Mouse (Mus musculus) forebrain, embryonic 13.5 days (tissue): Measurements from ENCODE around the gene Ppp2r1b. TPM values are rescaled to one million over a fixed set of nuclear protein-coding genes. Genes with fewer than 3 reads are reported as not detected.
"Not testable (repeated sequence)": the region's sequence is repeated elsewhere in the genome, so short reads cannot be mapped to it uniquely, and the experiment has no call there.

ENCODE experiments used
- ATAC-seq: fragments of 200-750 bp; cut with Nextera tagmentation; 2 replicates; pipeline ENCODE4 v1.8.0; 2017
- H3K27ac ChIP-seq: fragments of 300-500 bp; sonication (generic); 2 replicates; pipeline ENCODE4 v1.5.1; 2015; ENCODE audit warnings: inconsistent platforms, mild to moderate bottlenecking, moderate library complexity
- H3K27me3 ChIP-seq: fragments of 300-500 bp; sonication (generic); 2 replicates; pipeline ENCODE4 v1.6.1; 2015; ENCODE audit warnings: mild to moderate bottlenecking, inconsistent platforms
- H3K36me3 ChIP-seq: fragments of 300-500 bp; sonication (generic); 2 replicates; pipeline ENCODE4 v1.6.1; 2015; ENCODE audit warnings: mild to moderate bottlenecking, inconsistent platforms; ENCODE audit not compliant: poor library complexity, severe bottlenecking
- H3K4me1 ChIP-seq: fragments of 300-500 bp; sonication (generic); 2 replicates; pipeline ENCODE4 v1.6.1; 2015; ENCODE audit warnings: inconsistent platforms
- H3K4me2 ChIP-seq: fragments of 300-500 bp; sonication (generic); 2 replicates; pipeline ENCODE4 v1.6.1; 2015; ENCODE audit warnings: inconsistent platforms, mild to moderate bottlenecking, moderate library complexity
- H3K4me3 ChIP-seq: fragments of 300-500 bp; sonication (generic); 2 replicates; pipeline ENCODE4 v1.5.1; 2015; ENCODE audit warnings: mild to moderate bottlenecking, inconsistent platforms
- H3K9ac ChIP-seq: fragments of 300-500 bp; sonication (generic); 2 replicates; pipeline ENCODE4 v1.6.1; 2015; ENCODE audit warnings: mild to moderate bottlenecking, inconsistent platforms
- H3K9me3 ChIP-seq: fragments of 300-500 bp; sonication (generic); replicated peaks from 2 replicates; pipeline ENCODE4 v1.6.1; 2016; ENCODE audit warnings: inconsistent platforms
- WGBS: fragments of 180-500 bp; shearing (Covaris S2); methylation state at CpG from one replicate; pipeline ENCODE4 v1.1.7; 2015; 5-methylcytosine and 5-hydroxymethylcytosine counted together
- polyA plus RNA-seq: library from polyadenylated mRNA; unstranded; fragments of >200 nt; fragmentation: Nextera tagmentation; extraction: Ambion mirVana; gene quantifications from 2 replicates; pipeline ENCODE4 v1.2.1, GENCODE M21; 2015

The Ppp2r1b gene
- polyA plus RNA-seq, 1 experiment from 2014 or later: 89.7 TPM

DNA sequence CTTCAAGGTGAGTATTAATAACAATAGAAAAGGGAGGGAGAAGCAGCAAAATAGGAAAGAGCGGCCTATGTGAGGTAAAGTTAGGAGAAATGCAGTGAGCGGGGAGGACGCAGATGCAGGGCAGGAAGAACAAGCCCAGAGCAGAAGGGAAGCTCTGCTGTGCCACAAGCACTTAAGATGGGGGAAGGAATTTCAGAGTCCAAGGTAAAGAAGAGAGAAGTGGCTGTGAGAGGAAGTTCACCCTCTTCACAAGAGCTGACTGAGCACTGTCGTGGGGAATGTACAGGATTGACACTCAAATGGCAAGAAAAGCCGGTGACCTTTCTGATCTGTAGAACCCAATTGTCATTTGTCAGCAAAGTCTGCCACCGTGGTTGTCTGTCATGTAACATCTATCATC is 27.1 kb upstream of the Ppp2r1b start:
- Histone ChIP-seq H3K9me3 (0 out of 2 replicates have a peak, but pooled peaks cover 3% of the 10 kb centered on the region), H3K36me3 (peaks cover 62% of the 10 kb centered on the region), H3K27me3 (no peaks in the 10 kb centered on the region), H3K4me3 (no peak overlapping the region), H3K4me2 (no peak overlapping the region), H3K9ac (no peak overlapping the region), H3K4me1 (no peaks in the 10 kb centered on the region), H3K27ac (no peak overlapping the region)
- ATAC-seq: no peak
- 96% methylated on average over 6 of the region's 6 CpGs for WGBS

DNA sequence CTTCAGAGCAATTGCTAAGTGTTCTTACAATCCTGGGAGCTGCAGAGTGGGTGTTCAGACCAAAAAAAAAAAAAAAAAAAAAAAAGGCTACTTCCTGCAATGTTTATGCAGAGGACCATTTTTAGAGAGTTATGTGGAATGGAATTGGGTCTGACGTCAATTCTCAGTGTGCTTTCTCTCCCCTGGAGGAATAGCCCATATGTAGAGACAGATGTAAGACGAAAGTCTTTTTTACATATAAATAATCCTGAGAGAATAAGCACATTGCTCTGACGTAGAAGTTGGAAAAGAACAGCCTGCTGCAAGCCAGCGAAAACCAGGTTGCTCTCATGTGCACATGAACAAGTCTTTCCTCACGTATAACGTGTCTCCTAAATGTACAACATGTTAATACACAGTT is 25.4 kb upstream of the Ppp2r1b start:
- H3K4me3 ChIP-seq: no peak overlapping the region
- H3K4me2 ChIP-seq: no peak overlapping the region
- peaks cover 52% of the 10 kb centered on the region for H3K36me3 ChIP-seq
- ATAC-seq: no peak
- H3K27ac ChIP-seq: no peak overlapping the region
- no peaks in the 10 kb centered on the region for H3K4me1 ChIP-seq
- no peaks in the 10 kb centered on the region for H3K27me3 ChIP-seq
- H3K9me3 ChIP-seq: no peaks in the 10 kb centered on the region
- H3K9ac ChIP-seq: no peak overlapping the region
- WGBS: 91% methylated on average over 6 of the region's 6 CpGs

DNA sequence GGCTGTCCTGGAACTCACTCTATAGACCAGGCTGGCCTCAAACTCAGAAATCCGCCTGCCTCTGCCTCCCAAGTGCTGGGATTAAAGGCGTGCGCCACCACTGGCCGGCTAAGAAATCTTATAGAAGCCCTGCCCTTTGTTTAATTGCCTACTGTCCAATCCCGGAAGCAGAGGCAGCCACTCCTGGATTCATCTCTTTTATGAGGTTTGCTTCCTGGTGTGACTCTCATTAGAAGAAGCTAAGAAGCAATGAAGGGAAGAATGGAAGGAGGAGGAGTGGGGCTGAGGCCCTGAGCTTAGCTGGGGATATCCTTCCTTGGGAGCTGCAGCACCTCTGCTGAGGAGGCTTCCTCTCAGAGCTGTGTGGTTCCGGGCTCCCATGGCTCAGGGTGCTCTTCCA is 23.4 kb upstream of the Ppp2r1b start:
- H3K27me3 ChIP-seq: no peaks in the 10 kb centered on the region
- H3K36me3 ChIP-seq: peaks cover 40% of the 10 kb centered on the region
- no peak for ATAC-seq
- H3K27ac ChIP-seq: no peak overlapping the region
- H3K4me1 ChIP-seq: no peaks in the 10 kb centered on the region
- no peak overlapping the region for H3K4me2 ChIP-seq
- H3K4me3 ChIP-seq: no peak overlapping the region
- no peak overlapping the region for H3K9ac ChIP-seq
- no peaks in the 10 kb centered on the region for H3K9me3 ChIP-seq
- 85% methylated on average over 6 of the region's 6 CpGs for WGBS

DNA sequence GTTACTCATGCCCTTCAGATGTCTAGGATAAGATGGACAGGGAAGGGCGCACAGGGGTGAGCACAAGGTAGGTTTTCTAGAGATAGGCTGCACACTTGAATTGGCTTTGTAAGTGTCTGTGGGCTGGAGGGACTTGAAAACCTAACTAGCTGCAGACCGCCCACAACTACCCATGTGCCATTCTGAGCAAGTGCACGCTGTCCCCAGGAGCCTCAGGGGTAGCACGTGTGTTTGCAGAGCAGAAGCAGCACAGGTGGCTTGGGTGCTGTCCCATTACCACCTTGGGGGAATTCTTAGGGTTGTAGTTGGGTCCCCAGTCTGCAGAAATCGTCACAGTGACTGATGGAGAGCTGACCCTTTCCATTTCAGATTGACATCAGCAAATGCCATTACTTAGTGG is 22.9 kb upstream of the Ppp2r1b start:
- Histone ChIP-seq H3K9me3 (no peaks in the 10 kb centered on the region), H3K27ac (no peak overlapping the region), H3K27me3 (no peaks in the 10 kb centered on the region), H3K36me3 (peaks cover 38% of the 10 kb centered on the region), H3K4me3 (no peak overlapping the region), H3K9ac (no peak overlapping the region), H3K4me1 (peaks cover 1% of the 10 kb centered on the region; the same call in 1 of the 2 replicates), H3K4me2 (no peak overlapping the region)
- no peak for ATAC-seq
- over 99% methylated on average over 5 of the region's 5 CpGs for WGBS

GRCm38 (mm10) chr9:50823779-50824453 is 21.2 kb upstream of the Ppp2r1b start:
- no peak overlapping the region for H3K4me3 ChIP-seq
- ATAC-seq: no peak
- H3K4me2 ChIP-seq: no peak overlapping the region
- WGBS: 91% methylated on average over 11 of the region's 11 CpGs
- H3K27me3 ChIP-seq: no peaks in the 10 kb centered on the region
- no peaks in the 10 kb centered on the region for H3K9me3 ChIP-seq
- peaks cover 37% of the 10 kb centered on the region for H3K36me3 ChIP-seq
- H3K4me1 ChIP-seq: peaks cover 3% of the 10 kb centered on the region; the same call in 1 of the 2 replicates
- no peak overlapping the region for H3K9ac ChIP-seq
- no peak overlapping the region for H3K27ac ChIP-seq

DNA sequence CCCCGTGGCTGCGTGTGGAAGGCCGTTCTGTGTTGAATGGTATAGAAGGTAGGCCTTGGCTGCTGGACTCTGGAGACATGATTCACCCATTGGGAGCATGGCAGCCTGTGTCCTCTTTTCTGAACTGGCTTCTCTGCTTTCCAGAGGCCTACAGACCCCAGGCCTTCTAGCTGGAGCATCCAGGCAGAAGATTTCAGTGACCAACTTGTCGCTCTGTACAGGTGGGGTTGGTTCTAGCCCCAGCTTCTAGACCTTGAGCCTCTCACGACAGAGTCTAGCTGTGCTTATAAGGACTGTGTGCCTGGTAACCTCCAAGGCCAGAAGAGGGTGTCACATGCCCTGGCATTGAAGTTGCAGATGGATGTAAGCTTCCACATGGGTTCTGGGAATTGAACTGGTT is 13.6 kb upstream of the Ppp2r1b start:
- Histone ChIP-seq H3K4me1 (peaks cover 3% of the 10 kb centered on the region; the same call in 1 of the 2 replicates), H3K9ac (no peak overlapping the region), H3K4me2 (no peak overlapping the region), H3K27ac (no peak overlapping the region), H3K27me3 (no peaks in the 10 kb centered on the region), H3K4me3 (no peak overlapping the region), H3K36me3 (peaks cover 25% of the 10 kb centered on the region), H3K9me3 (no peaks in the 10 kb centered on the region)
- ATAC-seq: no peak
- WGBS: 93% methylated on average over 5 of the region's 5 CpGs

GRCm38 (mm10) chr9:50832162-50832561 is 12.9 kb upstream of the Ppp2r1b start:
- no peak overlapping the region for H3K4me3 ChIP-seq
- no peak overlapping the region for H3K4me2 ChIP-seq
- H3K27me3 ChIP-seq: no peaks in the 10 kb centered on the region
- no peak for ATAC-seq
- H3K9me3 ChIP-seq: no peaks in the 10 kb centered on the region
- H3K27ac ChIP-seq: no peak overlapping the region
- H3K36me3 ChIP-seq: peaks cover 25% of the 10 kb centered on the region
- no peak overlapping the region for H3K9ac ChIP-seq
- WGBS: 98% methylated on average over 4 of the region's 4 CpGs
- peaks cover 2% of the 10 kb centered on the region; the same call in 1 of the 2 replicates for H3K4me1 ChIP-seq

DNA sequence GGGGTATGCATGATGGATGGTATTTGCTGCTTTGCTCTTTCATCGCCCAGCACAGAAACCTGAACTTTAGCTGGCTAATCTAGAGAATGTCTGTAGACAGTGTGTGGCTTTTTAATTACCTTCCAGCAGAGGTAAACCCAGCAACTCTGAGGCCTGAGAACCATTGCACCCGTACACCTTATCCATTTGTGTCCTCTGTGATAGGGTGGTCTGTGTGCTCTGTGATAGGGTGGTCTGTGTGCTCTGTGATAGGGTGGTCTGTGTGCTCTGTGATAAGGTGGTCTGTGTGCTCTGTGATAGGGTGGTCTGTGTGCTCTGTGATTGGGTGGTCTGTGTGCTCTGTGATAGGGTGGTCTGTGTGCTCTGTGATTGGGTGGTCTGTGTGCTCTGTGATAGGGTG is 12.5 kb upstream of the Ppp2r1b start:
- H3K27me3 ChIP-seq, H3K4me1 ChIP-seq, H3K4me3 ChIP-seq, H3K9me3 ChIP-seq, ATAC-seq, H3K27ac ChIP-seq, H3K9ac ChIP-seq, H3K4me2 ChIP-seq: not testable (repeated sequence)
- WGBS: 93% methylated on average over 2 of the region's 2 CpGs
- peaks cover 25% of the 10 kb centered on the region for H3K36me3 ChIP-seq

GRCm38 (mm10) chr9:50833786-50834185 is 11.3 kb upstream of the Ppp2r1b start:
- Histone ChIP-seq H3K9me3 (no peaks in the 10 kb centered on the region), H3K27ac (no peak overlapping the region), H3K4me2 (no peak overlapping the region), H3K9ac (no peak overlapping the region), H3K36me3 (peaks cover 18% of the 10 kb centered on the region), H3K27me3 (no peaks in the 10 kb centered on the region), H3K4me3 (no peak overlapping the region), H3K4me1 (no peaks in the 10 kb centered on the region)
- ATAC-seq: no peak
- WGBS: 88% methylated on average over 8 of the region's 8 CpGs

GRCm38 (mm10) chr9:50835068-50835705 is 9.9 kb upstream of the Ppp2r1b start:
- H3K4me1 ChIP-seq: no peaks in the 10 kb centered on the region
- H3K9ac ChIP-seq: no peak overlapping the region
- no peak overlapping the region for H3K4me3 ChIP-seq
- 94% methylated on average over 10 of the region's 10 CpGs for WGBS
- ATAC-seq: no peak
- no peak overlapping the region for H3K4me2 ChIP-seq
- H3K27me3 ChIP-seq: no peaks in the 10 kb centered on the region
- H3K27ac ChIP-seq: no peak overlapping the region
- H3K9me3 ChIP-seq: no peaks in the 10 kb centered on the region
- peaks cover 16% of the 10 kb centered on the region for H3K36me3 ChIP-seq

- Histone ChIP-seq H3K27me3 (no peaks in the 10 kb centered on the region), H3K9ac (no peak overlapping the region), H3K36me3 (peaks cover 16% of the 10 kb centered on the region), H3K4me2 (no peak overlapping the region), H3K4me3 (no peak overlapping the region), H3K4me1 (no peaks in the 10 kb centered on the region), H3K9me3 (no peaks in the 10 kb centered on the region), H3K27ac (no peak overlapping the region)
- WGBS: 91% methylated on average over 4 of the region's 4 CpGs
- no peak for ATAC-seq
Measured at GRCm38 (mm10) chr9:50836097-50836496, 9.0 kb upstream of the Ppp2r1b start.

- Histone ChIP-seq H3K9me3 (no peaks in the 10 kb centered on the region), H3K9ac (no peak overlapping the region), H3K27me3 (no peaks in the 10 kb centered on the region), H3K4me2 (no peak overlapping the region), H3K4me1 (no peaks in the 10 kb centered on the region), H3K27ac (no peak overlapping the region), H3K4me3 (no peak overlapping the region), H3K36me3 (peaks cover 22% of the 10 kb centered on the region)
- WGBS: 89% methylated on average over 13 of the region's 13 CpGs
- ATAC-seq: no peak
Measured at GRCm38 (mm10) chr9:50841079-50841789, 3.9 kb upstream of the Ppp2r1b start.
